Mouse (Mus musculus): Measurements from ENCODE around the gene Zzz3. TPM values are rescaled to one million over a fixed set of nuclear protein-coding genes. Genes with fewer than 3 reads are reported as not detected.

The Zzz3 gene
- total and polyA plus RNA-seq, 3 experiments, result 10.4 to 23.1 (median 20.8) TPM

DNA sequence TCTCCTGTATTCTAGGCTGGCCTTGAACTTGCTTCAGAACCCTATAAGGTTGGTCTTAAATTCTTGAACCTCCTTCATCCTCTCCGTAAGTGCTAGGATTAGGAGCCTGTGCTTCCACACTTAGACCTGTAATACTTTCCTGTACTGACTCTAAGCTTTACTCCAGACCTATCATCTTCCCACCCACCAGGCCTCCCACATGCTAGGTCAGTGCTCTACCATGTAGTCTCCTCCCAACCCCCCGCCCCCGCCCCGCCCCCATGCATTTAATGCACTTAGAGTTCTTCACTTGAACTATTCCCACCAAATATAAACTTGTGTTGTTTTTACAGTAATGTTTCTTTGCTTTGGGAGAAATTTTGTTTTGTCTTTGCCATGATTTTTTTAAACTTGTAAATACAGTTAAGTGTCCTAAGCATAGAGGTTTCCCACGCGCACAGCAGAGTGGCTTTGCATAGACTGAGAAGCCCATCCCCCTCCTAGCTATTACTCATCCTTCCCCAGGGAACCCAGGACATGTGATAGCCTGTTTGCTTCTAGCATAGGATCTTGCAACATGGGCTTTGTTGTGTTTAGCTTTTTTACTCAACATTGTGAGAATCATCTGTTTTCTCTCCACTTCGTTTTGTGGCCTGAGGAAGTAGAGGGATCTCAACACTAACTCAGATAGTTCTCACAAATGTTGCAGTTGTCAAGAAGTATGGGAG lies 6.8 kb downstream of the Zzz3 start:
- Histone ChIP-seq H3K4me3 (no peak overlapping the region), H3K79me2 (replicated peaks; ENCODE audit: control insufficient read depth, insufficient read depth, low read length) (peaks cover 11% of the 10 kb centered on the region), H3K36me3 (ENCODE audit: control insufficient read depth, insufficient read depth, low read length) (peaks cover 31% of the 10 kb centered on the region), H3K27ac (peak overlapping the region; percentile 15), H3K9ac (ENCODE audit: low read depth, low read length) (no peak overlapping the region), H3K4me1 (ENCODE audit: control insufficient read depth, insufficient read depth, low read length) (peaks cover 24% of the 10 kb centered on the region), H3K27me3 (ENCODE audit: control insufficient read depth, insufficient read depth, low read length) (no peaks in the 10 kb centered on the region)
- TF ChIP-seq CTCF (IDR thresholded peaks at IDR 0.05) (no peak), EP300 (IDR thresholded peaks at IDR 0.05; ENCODE audit: insufficient read depth, low read depth, low read length) (peak; percentile 51; the same call in 1 of the 2 replicates), POLR2A (IDR thresholded peaks at IDR 0.05; ENCODE audit: insufficient read depth, low read depth, low read length) (no peak)
- WGBS, result 52% methylated on average over 7 of the region's 7 CpGs
- intact Hi-C loops (cut with DNase I), result no loop called here
- peak; percentile 62 to 67 for DNase-seq

GRCm38 (mm10) chr3:152402671-152403066 lies 7.4 kb downstream of the Zzz3 start:
- WGBS, result 70% methylated on average over 3 of the region's 3 CpGs

DNA sequence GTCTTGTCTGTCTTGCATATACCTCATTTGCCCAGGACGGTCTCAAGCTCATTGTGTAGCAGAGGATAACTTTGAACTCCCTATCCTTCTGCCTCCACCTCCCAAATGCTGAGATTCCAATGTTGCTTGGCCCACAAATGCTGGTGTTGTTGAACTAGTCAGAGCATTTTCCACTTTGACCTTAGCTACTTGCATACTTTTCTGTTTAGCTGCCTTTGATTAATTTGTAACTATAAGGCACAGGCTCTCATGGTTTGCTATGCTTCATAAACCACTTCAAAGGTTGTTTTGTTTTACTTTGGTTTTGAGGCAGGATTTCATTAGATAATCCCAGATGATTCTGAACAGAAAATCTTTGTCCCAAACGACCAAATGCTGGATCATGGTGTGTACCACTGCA lies 8.6 kb downstream of the Zzz3 start:
- DNase-seq, result no peak
- H3K27ac ChIP-seq, result no peak overlapping the region
- no peak overlapping the region for H3K9ac ChIP-seq (ENCODE audit: low read depth, low read length)
- 68% methylated on average over 2 of the region's 2 CpGs for whole genome bisulfite sequencing
- H3K27me3 ChIP-seq (ENCODE audit: control insufficient read depth, insufficient read depth, low read length), result no peaks in the 10 kb centered on the region
- H3K4me1 ChIP-seq (ENCODE audit: control insufficient read depth, insufficient read depth, low read length), result peaks cover 23% of the 10 kb centered on the region
- peaks cover 30% of the 10 kb centered on the region for H3K36me3 ChIP-seq (ENCODE audit: control insufficient read depth, insufficient read depth, low read length)
- H3K79me2 ChIP-seq (replicated peaks; ENCODE audit: control insufficient read depth, insufficient read depth, low read length), result peaks cover 11% of the 10 kb centered on the region
- no peak overlapping the region for H3K4me3 ChIP-seq
- intact Hi-C loops (cut with DNase I), result no loop called here
- TF ChIP-seq CTCF (IDR thresholded peaks at IDR 0.05), result no peak

More at GRCm38 (mm10) chr3:152402671-152403066, 7.4 kb downstream of the Zzz3 start:
- TF ChIP-seq POLR2A (IDR thresholded peaks at IDR 0.05; ENCODE audit: insufficient read depth, low read depth, low read length), result no peak
- no peak for TF ChIP-seq CTCF (IDR thresholded peaks at IDR 0.05)
- no peak for TF ChIP-seq EP300 (IDR thresholded peaks at IDR 0.05; ENCODE audit: insufficient read depth, low read depth, low read length)
- Histone ChIP-seq H3K36me3 (ENCODE audit: control insufficient read depth, insufficient read depth, low read length) (peaks cover 32% of the 10 kb centered on the region), H3K27me3 (ENCODE audit: control insufficient read depth, insufficient read depth, low read length) (no peaks in the 10 kb centered on the region), H3K9ac (ENCODE audit: low read depth, low read length) (no peak overlapping the region), H3K4me1 (ENCODE audit: control insufficient read depth, insufficient read depth, low read length) (peaks cover 24% of the 10 kb centered on the region), H3K79me2 (replicated peaks; ENCODE audit: control insufficient read depth, insufficient read depth, low read length) (peaks cover 11% of the 10 kb centered on the region), H3K4me3 (no peak overlapping the region), H3K27ac (peak overlapping the region; percentile 15)
- no peak for DNase-seq
- intact Hi-C loops (cut with DNase I), result no loop called here

DNA sequence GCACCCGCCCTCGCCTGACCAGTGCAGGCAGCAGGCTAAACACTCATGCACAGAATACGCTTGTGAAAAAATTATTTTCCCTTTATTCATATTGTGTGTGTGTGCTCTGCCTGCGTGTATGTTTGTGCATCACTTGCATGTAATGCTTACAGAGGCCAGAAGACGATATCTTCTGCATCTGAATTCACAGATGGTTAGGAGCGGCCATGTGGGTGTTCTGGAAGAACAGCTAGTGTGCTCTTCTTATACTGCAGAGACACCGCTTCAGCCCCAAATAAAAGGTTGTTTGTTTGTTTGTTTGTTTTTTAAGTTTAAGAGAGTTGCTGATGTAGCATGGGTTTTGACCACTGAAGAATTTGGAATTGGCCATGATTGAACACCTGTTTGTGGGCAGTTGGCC lies 10.1 kb downstream of the Zzz3 start:
- Histone ChIP-seq H3K9ac (ENCODE audit: low read depth, low read length) (no peak overlapping the region), H3K36me3 (ENCODE audit: control insufficient read depth, insufficient read depth, low read length) (peaks cover 27% of the 10 kb centered on the region), H3K79me2 (replicated peaks; ENCODE audit: control insufficient read depth, insufficient read depth, low read length) (peaks cover 10% of the 10 kb centered on the region), H3K27me3 (ENCODE audit: control insufficient read depth, insufficient read depth, low read length) (no peaks in the 10 kb centered on the region), H3K27ac (no peak overlapping the region), H3K4me3 (no peak overlapping the region), H3K4me1 (ENCODE audit: control insufficient read depth, insufficient read depth, low read length) (peaks cover 23% of the 10 kb centered on the region)
- WGBS, result 93% methylated on average over 7 of the region's 7 CpGs
- no peak for DNase-seq
- TF ChIP-seq POLR2A (IDR thresholded peaks at IDR 0.05; ENCODE audit: insufficient read depth, low read depth, low read length), result no peak
- TF ChIP-seq CTCF (IDR thresholded peaks at IDR 0.05), result no peak
- no peak for TF ChIP-seq EP300 (IDR thresholded peaks at IDR 0.05; ENCODE audit: insufficient read depth, low read depth, low read length)
- intact Hi-C loops (cut with DNase I), result no loop called here

DNA sequence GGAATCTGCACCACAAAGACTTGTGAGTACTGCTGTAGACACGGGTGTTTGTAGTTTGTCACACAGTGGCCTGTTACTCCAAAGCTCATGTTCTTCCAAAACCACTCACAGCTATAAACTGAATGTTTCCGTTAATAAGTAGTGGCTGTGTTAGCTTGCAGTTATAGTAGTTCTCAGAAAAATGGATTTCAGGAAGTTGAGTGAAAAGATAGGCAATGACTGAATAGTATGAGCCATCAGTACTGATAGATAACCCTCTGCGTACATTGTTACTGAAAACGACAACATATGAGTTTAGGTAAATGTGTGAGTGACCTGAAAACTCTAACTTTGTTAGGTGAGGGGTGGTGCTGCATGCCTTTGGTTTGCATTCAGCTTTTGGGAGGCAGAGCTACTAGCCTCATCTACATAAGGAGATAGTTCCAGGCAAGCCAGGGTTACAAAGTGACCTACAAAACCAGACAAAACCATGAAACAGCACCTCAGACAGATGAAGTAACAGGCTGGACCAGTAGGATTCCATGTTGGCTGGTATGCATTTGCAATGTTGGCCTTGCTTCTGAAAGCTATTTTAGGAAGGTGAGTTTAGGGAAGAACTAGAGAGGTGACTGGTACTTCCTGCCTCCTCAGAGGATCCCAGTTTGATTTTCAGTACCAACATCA lies 10.8 kb downstream of the Zzz3 start:
- intact Hi-C loops (cut with DNase I), result no loop called here
- DNase-seq, result no peak
- H3K36me3 ChIP-seq (ENCODE audit: control insufficient read depth, insufficient read depth, low read length), result peaks cover 29% of the 10 kb centered on the region
- WGBS, result 30% methylated on average over 4 of the region's 4 CpGs
- peaks cover 23% of the 10 kb centered on the region for H3K4me1 ChIP-seq (ENCODE audit: control insufficient read depth, insufficient read depth, low read length)
- H3K79me2 ChIP-seq (replicated peaks; ENCODE audit: control insufficient read depth, insufficient read depth, low read length), result peaks cover 11% of the 10 kb centered on the region
- no peak overlapping the region for H3K27ac ChIP-seq
- no peak for TF ChIP-seq POLR2A (IDR thresholded peaks at IDR 0.05; ENCODE audit: insufficient read depth, low read depth, low read length)
- TF ChIP-seq CTCF (IDR thresholded peaks at IDR 0.05), result no peak
- no peak for TF ChIP-seq EP300 (IDR thresholded peaks at IDR 0.05; ENCODE audit: insufficient read depth, low read depth, low read length)
- no peak overlapping the region for H3K4me3 ChIP-seq
- H3K9ac ChIP-seq (ENCODE audit: low read depth, low read length), result no peak overlapping the region
- no peaks in the 10 kb centered on the region for H3K27me3 ChIP-seq (ENCODE audit: control insufficient read depth, insufficient read depth, low read length)

- Histone ChIP-seq H3K27me3 (ENCODE audit: control insufficient read depth, insufficient read depth, low read length) (no peaks in the 10 kb centered on the region), H3K4me1 (ENCODE audit: control insufficient read depth, insufficient read depth, low read length) (peaks cover 12% of the 10 kb centered on the region), H3K79me2 (replicated peaks; ENCODE audit: control insufficient read depth, insufficient read depth, low read length) (peaks cover 11% of the 10 kb centered on the region), H3K36me3 (ENCODE audit: control insufficient read depth, insufficient read depth, low read length) (peaks cover 26% of the 10 kb centered on the region), H3K27ac (no peak overlapping the region), H3K9ac (ENCODE audit: low read depth, low read length) (no peak overlapping the region), H3K4me3 (no peak overlapping the region)
- TF ChIP-seq EP300 (IDR thresholded peaks at IDR 0.05; ENCODE audit: insufficient read depth, low read depth, low read length), result no peak
- no peak for TF ChIP-seq CTCF (IDR thresholded peaks at IDR 0.05)
- TF ChIP-seq POLR2A (IDR thresholded peaks at IDR 0.05; ENCODE audit: insufficient read depth, low read depth, low read length), result no peak
- DNase-seq, result no peak
- 76% methylated on average over 7 of the region's 7 CpGs for WGBS
- intact Hi-C loops (cut with DNase I), result no loop called here
Measured at GRCm38 (mm10) chr3:152410980-152411551, 15.8 kb downstream of the Zzz3 start.
